ENCODE assay signal across 8 mouse cellular contexts in genomic region chr9:78006209-78007001, GRCm38 (mm10). TPM values are rescaled to one million over a fixed set of nuclear protein-coding genes. Genes with fewer than 3 reads are reported as not detected.
DNase-seq lines count a peak whose midpoint lies in the region; ATAC-seq lines count a peak whose summit lies in the region.

No protein-coding gene starts in this region.

- no peak overlapping the region for H3K27ac ChIP-seq in embryonic facial prominence, embryonic 13.5 days
- H3K27ac ChIP-seq in limb, embryonic 13.5 days: no peak overlapping the region
- no peak overlapping the region for H3K27ac ChIP-seq in midbrain, embryonic 15.5 days

- H3K9me3 ChIP-seq in embryonic facial prominence, embryonic 13.5 days: no peaks in the 10 kb centered on the region
- no peaks in the 10 kb centered on the region for H3K9me3 ChIP-seq in limb, embryonic 13.5 days
- no peaks in the 10 kb centered on the region for H3K9me3 ChIP-seq in midbrain, embryonic 15.5 days

- ATAC-seq in embryonic facial prominence, embryonic 13.5 days (ENCODE audit: insufficient number of reproducible peaks, insufficient read depth, low FRiP score, low TSS enrichment, low read depth): peak; percentile 54; the same call in 1 of the 2 replicates
- peak; percentile 70 for ATAC-seq in limb, embryonic 13.5 days (ENCODE audit: low FRiP score, low read depth)
- ATAC-seq in midbrain, embryonic 15.5 days (replicated peaks): peak; percentile 69; the same call in 1 of the 2 replicates

- H3K4me1 ChIP-seq in embryonic facial prominence, embryonic 13.5 days: no peaks in the 10 kb centered on the region
- H3K4me1 ChIP-seq in limb, embryonic 13.5 days: no peaks in the 10 kb centered on the region
- H3K4me1 ChIP-seq in midbrain, embryonic 15.5 days: no peaks in the 10 kb centered on the region

- no peak overlapping the region for H3K9ac ChIP-seq in embryonic facial prominence, embryonic 13.5 days
- no peak overlapping the region for H3K9ac ChIP-seq in limb, embryonic 13.5 days
- H3K9ac ChIP-seq in midbrain, embryonic 15.5 days: no peak overlapping the region

- no peaks in the 10 kb centered on the region for H3K36me3 ChIP-seq in embryonic facial prominence, embryonic 13.5 days
- no peaks in the 10 kb centered on the region for H3K36me3 ChIP-seq in limb, embryonic 13.5 days
- H3K36me3 ChIP-seq in midbrain, embryonic 15.5 days (replicated peaks): no peaks in the 10 kb centered on the region

- H3K27me3 ChIP-seq in embryonic facial prominence, embryonic 13.5 days: no peaks in the 10 kb centered on the region
- no peaks in the 10 kb centered on the region for H3K27me3 ChIP-seq in limb, embryonic 13.5 days
- H3K27me3 ChIP-seq in midbrain, embryonic 15.5 days (replicated peaks): no peaks in the 10 kb centered on the region

- no peak overlapping the region for H3K4me3 ChIP-seq in embryonic facial prominence, embryonic 13.5 days
- no peak overlapping the region for H3K4me3 ChIP-seq in limb, embryonic 13.5 days
- no peak overlapping the region for H3K4me3 ChIP-seq in midbrain, embryonic 15.5 days

- DNase-seq in A20 (ENCODE audit: low read depth, low spot score): peak; percentile 65
- DNase-seq in adrenal gland, postnatal 25 days: peak; percentile 92
- peak; percentile 66 to 87 for DNase-seq in heart, adult 9 months (ENCODE audit: low spot score in 2 of 2)
- peak; percentile 91 for DNase-seq in kidney, adult 9 months
- peak; percentile 67 to 70 for DNase-seq in spleen, postnatal 36 days (ENCODE audit: low spot score in 2 of 2)

- WGBS in embryonic facial prominence, embryonic 13.5 days: 55% methylated on average over 19 of the region's 19 CpGs
- WGBS in limb, embryonic 13.5 days: 54% methylated on average over 19 of the region's 19 CpGs
- 60% methylated on average over 19 of the region's 19 CpGs for WGBS in midbrain, embryonic 15.5 days

- H3K4me2 ChIP-seq in embryonic facial prominence, embryonic 13.5 days: no peak overlapping the region
- no peak overlapping the region for H3K4me2 ChIP-seq in limb, embryonic 13.5 days (replicated peaks)
- no peak overlapping the region for H3K4me2 ChIP-seq in midbrain, embryonic 15.5 days

RNA-seq across cellular contexts. Expression of gene Gcm1, which starts 45.3 kb away (rescaled TPM):
- not detected in 2 replicates for total RNA-seq in adrenal gland, postnatal 25 days (2021)
- polyA plus RNA-seq in embryonic facial prominence, embryonic 13.5 days (2015; fragmentation: Nextera tagmentation; extraction: Ambion mirVana): 0.15 TPM in 1 of 2 replicates, not detected in the other
- polyA plus RNA-seq in limb, embryonic 13.5 days (2015; fragmentation: Nextera tagmentation; extraction: Ambion mirVana): not detected in 2 replicates
- polyA plus RNA-seq in midbrain, embryonic 15.5 days (2015; fragmentation: Nextera tagmentation; extraction: Ambion mirVana): not detected in 2 replicates
